Mouse (Mus musculus): ENCODE results near the gene Slc30a7. TPM values are rescaled to one million over a fixed set of nuclear protein-coding genes. Genes with fewer than 3 reads are reported as not detected.

Gene Slc30a7
- 1 to 10 TPM; 2.2 to 6.9 (median 4.5) TPM for total RNA-seq (2022)

DNA sequence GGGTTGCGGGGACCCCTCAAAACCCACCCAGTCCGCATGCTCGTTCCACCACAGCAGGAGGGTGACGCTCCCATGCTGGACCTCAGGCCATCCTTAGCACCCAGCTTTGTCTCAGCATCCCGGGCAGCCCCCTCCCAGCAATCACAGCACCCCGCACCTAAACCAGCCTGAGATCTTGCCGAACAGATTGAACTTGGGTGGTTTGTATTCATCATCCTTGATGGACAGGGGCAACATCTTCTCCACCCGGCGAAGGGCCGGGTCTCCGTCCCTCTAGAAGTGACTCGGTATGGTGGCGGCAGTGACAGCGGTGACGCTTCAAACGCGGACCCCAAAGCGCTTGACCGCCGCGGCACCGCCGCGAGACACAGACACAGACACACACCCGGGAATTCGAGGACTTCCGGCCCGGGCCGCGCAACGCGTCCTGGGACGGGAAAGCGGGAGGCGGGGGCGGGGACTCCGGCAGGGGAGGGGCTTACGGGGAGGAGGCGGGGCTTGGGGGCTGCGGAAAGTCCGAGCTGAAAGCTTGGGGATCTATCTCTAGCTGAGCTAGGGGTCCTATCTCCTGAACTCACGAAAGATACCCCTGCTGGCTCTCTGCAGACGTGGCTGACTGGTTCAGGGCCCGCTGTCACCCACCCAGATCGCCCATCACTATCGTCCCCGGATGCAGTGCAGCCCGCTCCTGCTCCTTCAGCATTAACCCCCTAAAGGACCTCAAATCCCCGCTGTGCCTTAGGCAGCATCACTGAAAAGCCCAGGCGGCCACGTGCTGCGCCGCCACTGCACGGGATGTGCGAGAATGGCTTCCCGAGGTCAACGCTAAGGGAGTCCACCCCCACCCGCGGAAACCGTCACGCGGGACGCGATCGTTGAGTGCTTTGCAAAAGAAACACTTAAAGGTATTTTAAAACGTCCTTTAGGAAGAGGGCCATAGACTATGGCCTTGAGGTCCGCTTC is at the start of gene Slc30a7, which contains the start of gene Extl2:
TSS of gene Slc30a7 (minus strand) at position 429 of the 963 bp plus-strand sequence.
TSS of gene Extl2 (plus strand) at position 485 of the 963 bp plus-strand sequence.
- peak; percentile 63 to 72 for DNase-seq (ENCODE audit: low spot score in 2 of 2)

DNA sequence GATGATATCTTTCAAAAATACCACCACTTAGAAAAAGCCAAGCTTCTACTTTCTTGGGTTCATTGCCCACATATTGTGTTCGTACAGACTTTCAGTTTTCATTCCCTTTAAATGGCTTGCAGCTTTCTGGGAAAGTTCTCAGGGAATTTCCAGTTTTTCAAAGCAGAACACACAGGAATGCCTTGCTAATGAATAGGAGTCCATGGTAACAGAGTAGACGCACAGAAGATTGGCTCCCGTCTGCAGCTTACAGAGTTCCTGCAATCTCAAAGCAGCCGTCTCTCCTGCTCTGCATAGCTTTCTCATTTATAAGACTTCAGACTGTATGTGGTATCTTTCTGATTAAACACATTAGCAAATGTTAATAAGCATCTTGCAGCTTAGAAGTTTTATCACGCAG is 39.8 kb upstream of the Slc30a7 start:
- no peak for DNase-seq (ENCODE audit: low spot score in 2 of 2)

DNA sequence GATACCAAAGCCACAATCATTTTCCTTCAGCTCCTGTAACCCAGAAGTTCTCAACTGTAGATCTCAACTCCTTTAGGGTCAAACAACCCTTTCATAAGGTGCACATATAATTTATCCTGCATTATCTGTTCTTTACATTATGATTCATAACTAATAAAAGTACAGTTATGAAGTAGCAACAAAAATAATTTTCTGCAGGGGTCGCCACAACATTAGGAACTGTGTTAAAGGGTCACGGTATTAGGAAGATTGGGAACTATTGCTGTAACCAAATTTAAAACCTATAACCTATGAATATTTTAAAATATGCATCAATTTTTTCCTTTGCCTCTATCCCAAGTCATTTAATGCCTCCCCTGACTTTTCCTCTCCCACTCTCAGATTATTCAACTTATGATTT is 38.8 kb upstream of the Slc30a7 start:
- DNase-seq (ENCODE audit: low spot score in 2 of 2) = no peak

- DNase-seq (ENCODE audit: low spot score in 2 of 2) = no peak
These were observed 33.6 kb upstream of the Slc30a7 start for GRCm38 (mm10) chr3:116040776-116041175.

DNA sequence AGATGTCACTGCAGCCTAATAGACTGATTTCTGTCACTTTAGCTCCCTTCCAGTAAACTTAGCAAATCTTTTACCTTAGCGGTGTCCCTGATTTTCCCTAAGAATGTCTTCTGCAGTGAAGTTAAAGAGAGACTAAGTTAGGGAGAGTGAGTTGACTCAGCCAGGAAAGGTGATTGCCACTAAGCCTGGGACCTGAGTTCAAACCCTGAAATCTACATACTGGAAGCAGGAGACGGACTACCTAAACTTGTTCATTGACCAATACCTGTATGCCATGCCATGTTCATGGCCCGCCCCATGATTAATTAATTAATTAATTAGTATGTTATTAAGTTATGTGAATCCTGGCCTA is 26.6 kb upstream of the Slc30a7 start:
- DNase-seq (ENCODE audit: low spot score in 2 of 2) = no peak

DNA sequence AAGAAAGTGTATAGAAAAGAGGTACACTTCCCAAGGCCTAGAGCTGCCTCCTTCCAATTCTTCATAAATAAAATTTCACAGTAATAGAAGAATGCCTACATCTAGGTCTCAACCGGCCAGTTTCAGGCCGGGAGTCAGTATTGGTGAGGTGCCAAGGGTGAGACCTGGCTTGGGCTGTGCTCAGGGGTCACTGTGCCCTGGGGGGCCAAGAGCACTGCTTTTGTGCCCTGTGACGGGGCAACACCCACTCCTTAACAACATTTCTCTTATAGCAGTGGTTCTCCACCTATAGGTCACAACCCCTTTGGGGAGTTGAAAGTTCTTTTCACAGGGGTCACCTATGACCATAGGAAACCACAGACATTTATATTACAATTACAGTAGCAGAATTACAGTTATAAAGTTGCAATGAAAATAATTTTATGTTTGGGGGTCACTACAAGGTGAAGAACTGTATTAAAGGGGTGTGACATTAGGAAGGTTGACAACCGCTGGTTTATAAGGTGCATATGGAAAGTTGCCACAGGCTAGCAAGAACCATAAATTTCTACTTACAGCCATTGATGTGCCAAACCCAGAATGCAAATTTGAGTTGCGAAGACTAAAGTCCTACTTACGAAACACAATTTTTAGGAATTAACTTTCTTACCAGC is 26.1 kb upstream of the Slc30a7 start:
- DNase-seq (ENCODE audit: low spot score in 2 of 2) = no peak

- DNase-seq (ENCODE audit: low spot score in 2 of 2) = no peak
These were observed 23.1 kb upstream of the Slc30a7 start for GRCm38 (mm10) chr3:116030152-116030788.

DNA sequence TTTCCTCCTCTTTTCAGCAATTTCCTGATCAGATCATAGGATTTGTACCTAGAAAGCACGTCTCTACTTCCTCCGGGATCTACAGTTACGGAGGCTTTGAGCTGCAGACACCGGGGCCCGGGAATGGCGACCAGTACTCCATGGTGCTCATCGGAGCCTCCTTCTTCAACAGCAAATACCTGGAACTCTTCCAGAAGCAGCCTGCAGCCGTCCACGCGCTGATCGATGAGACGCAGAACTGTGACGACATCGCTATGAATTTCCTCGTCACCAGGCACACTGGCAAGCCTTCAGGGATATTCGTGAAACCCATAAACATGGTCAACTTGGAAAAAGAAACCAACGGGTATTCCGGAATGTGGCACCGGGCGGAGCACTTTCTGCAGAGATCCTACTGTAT is 19.8 kb upstream of the Slc30a7 start:
- DNase-seq (ENCODE audit: low spot score in 2 of 2) = no peak

- DNase-seq (ENCODE audit: low spot score in 2 of 2) = no peak
These were observed 18.5 kb upstream of the Slc30a7 start for GRCm38 (mm10) chr3:116025701-116026100.

- DNase-seq (ENCODE audit: low spot score in 2 of 2) = no peak
These were observed 17.5 kb upstream of the Slc30a7 start for GRCm38 (mm10) chr3:116024669-116025068.

- DNase-seq (ENCODE audit: low spot score in 2 of 2) = no peak
These were observed 17.0 kb upstream of the Slc30a7 start for GRCm38 (mm10) chr3:116024236-116024635.

DNA sequence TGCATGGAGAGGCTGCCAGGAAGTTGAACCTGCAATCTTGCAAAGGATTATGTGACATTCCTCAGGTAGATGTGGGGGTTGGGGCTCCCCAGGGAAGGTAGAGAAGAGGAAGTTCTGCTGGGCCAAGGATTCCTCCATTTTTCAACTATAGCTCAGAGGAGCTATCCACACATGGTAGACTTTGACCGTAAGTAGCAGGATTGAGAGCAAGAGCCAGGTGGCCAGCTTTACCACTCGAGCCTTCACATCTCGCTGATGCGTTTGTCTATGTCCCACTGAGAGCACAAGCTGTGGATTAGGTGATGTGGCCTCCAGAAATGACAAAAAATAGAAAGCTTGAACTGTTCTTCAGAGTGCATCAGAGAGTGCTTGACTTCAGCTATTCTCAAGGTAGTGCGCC is 11.9 kb upstream of the Slc30a7 start:
- DNase-seq (ENCODE audit: low spot score in 2 of 2) = no peak

GRCm38 (mm10) chr3:116018606-116019005 is 11.4 kb upstream of the Slc30a7 start:
- no peak for DNase-seq (ENCODE audit: low spot score in 2 of 2)

DNA sequence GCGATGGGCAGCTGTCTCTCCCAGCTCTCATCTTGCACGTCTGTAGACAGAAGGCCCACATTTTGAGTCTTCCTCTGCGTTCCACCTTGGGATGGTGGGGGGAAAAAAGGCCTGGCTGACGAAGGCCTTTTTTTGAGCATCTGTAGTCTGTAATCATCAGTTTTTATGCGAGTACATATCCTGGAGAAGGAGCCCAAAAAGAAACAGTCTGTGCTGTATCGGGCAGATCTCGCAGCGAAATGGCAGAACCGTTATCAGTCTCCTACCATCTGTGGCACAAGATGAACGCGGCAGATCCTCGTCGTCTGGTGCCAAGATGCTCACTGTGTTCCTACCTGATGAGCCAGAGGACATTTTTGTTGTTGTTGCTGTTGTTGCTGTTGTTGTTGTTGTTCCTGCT is 8.9 kb upstream of the Slc30a7 start:
- no peak for DNase-seq (ENCODE audit: low spot score in 2 of 2)

GRCm38 (mm10) chr3:116014901-116015300 is 7.7 kb upstream of the Slc30a7 start:
- no peak for DNase-seq (ENCODE audit: low spot score in 2 of 2)

- no peak for DNase-seq (ENCODE audit: low spot score in 2 of 2)
These were observed 2.6 kb upstream of the Slc30a7 start for GRCm38 (mm10) chr3:116009622-116010344.

GRCm38 (mm10) chr3:116007941-116008440 is 785 bp upstream of the Slc30a7 start:
- peak; percentile 35 to 52 for DNase-seq (ENCODE audit: low spot score in 2 of 2)

GRCm38 (mm10) chr3:116006284-116006977 is 775 bp downstream of the Slc30a7 start:
- no peak for DNase-seq (ENCODE audit: low spot score in 2 of 2)

DNA sequence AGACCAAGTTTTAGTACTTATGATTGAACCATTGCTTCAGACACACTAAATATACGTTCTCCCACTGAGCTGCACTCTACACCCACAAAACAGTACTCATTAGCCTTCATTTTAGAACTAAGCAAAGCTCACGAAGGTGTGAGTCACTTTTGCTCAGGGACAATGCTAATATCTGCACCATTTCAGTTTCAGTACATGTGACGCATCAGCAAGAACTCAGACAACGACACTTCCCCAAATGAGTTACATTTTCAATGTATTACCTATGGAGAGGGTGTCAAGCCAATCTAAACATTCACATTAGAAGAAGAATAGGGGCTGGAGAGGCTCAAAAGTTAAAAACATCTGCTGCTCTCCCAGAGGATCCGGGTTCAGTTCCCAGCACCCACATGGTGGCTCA is 10.3 kb downstream of the Slc30a7 start:
- DNase-seq (ENCODE audit: low spot score in 2 of 2) = no peak

DNA sequence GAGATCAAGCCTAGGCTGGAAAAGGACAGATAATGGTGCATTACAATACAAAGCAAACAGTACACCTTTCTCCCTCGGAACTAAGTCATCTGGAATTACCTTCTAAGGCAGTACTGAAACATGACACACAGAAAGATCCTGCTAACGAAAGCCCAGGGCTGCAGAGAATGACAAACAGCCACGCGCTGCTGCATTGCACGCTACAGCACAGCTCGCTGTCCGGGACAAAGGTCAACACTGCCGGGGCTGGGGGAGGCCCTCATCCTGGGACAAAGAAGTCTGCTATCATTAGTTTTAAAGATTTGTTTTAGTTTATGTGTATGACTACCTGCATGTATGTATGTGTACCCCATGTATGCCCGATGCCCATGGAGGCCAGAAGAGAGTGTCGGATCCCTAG is 14.2 kb downstream of the Slc30a7 start:
- no peak for DNase-seq (ENCODE audit: low spot score in 2 of 2)

GRCm38 (mm10) chr3:115992588-115992987 is 14.6 kb downstream of the Slc30a7 start:
- DNase-seq (ENCODE audit: low spot score in 2 of 2) = no peak
